Mouse (Mus musculus) heart, embryonic 10.5 days (tissue): ENCODE results near the gene Yif1b. TPM values are rescaled to one million over a fixed set of nuclear protein-coding genes. Genes with fewer than 3 reads are reported as not detected.
"Not testable (repeated sequence)": the region's sequence is repeated elsewhere in the genome, so short reads cannot be mapped to it uniquely, and the experiment has no call there.

Source experiments
- DNase-seq: peaks from one replicate; pipeline ENCODE4 v3.0.0-alpha.2; 2017; ENCODE audit warnings: low spot score
- H3K27ac ChIP-seq: fragments of 300-500 bp; sonication (generic); 2 replicates; pipeline ENCODE4 v1.5.1; 2016; ENCODE audit warnings: mild to moderate bottlenecking
- H3K27me3 ChIP-seq: fragments of 300-500 bp; sonication (generic); 2 replicates; pipeline ENCODE4 v1.6.1; 2016; ENCODE audit warnings: mild to moderate bottlenecking; ENCODE audit not compliant: poor library complexity, insufficient read depth, severe bottlenecking
- H3K36me3 ChIP-seq: fragments of 300-500 bp; sonication (generic); 2 replicates; pipeline ENCODE4 v1.6.1; 2016; ENCODE audit warnings: mild to moderate bottlenecking, moderate library complexity
- H3K4me1 ChIP-seq: fragments of 300-500 bp; sonication (generic); 2 replicates; pipeline ENCODE4 v1.6.1; 2016; ENCODE audit warnings: mild to moderate bottlenecking
- H3K4me3 ChIP-seq: fragments of 300-500 bp; sonication (generic); 2 replicates; pipeline ENCODE4 v1.5.1; 2016; ENCODE audit warnings: mild to moderate bottlenecking, moderate library complexity
- H3K9me3 ChIP-seq: fragments of 300-500 bp; sonication (generic); 2 replicates; pipeline ENCODE4 v1.6.1; 2016; ENCODE audit warnings: mild to moderate bottlenecking, moderate library complexity
- WGBS: fragments of 180-500 bp; shearing (Covaris S2); methylation state at CpG from one replicate; pipeline ENCODE4 v1.1.7; 2016; 5-methylcytosine and 5-hydroxymethylcytosine counted together
- polyA plus RNA-seq: library from polyadenylated mRNA; unstranded; fragments of >200 nt; fragmentation: Nextera tagmentation; extraction: Ambion mirVana; gene quantifications from 2 replicates; pipeline ENCODE4 v1.2.1, GENCODE M21; 2016

Yif1b gene
- polyA plus RNA-seq, 1 experiment from 2014 or later = 131 TPM

DNA sequence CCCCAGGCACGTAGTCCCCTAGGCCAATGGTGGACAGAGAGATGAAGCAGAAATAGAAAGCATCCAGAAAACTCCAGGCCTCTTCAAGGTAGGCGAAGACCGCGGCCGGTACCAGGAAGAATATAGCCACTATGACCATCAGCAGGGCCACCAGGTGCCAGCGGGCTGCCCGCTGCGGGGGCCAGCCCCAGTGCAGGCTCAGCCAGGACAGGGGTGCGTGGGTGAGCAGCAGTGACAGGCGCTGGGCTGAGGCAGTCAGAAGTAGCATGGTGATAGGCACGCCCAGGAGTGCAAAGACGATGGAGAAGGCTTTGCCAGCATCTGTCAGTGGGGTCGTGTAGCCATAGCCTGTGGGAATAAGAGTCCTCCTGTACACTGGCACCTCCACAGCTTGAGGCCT lies 12.6 kb upstream of the Yif1b start:
- Histone ChIP-seq H3K4me1 (peaks cover 17% of the 10 kb centered on the region), H3K27ac (peak overlapping the region; percentile 30; the same call in 1 of the 2 replicates), H3K36me3 (peaks cover 3% of the 10 kb centered on the region; the same call in 1 of the 2 replicates), H3K27me3 (peaks cover 14% of the 10 kb centered on the region), H3K4me3 (peak overlapping the region; percentile 27; the same call in 1 of the 2 replicates), H3K9me3 (no peaks in the 10 kb centered on the region)
- WGBS = 65% methylated on average over 13 of the region's 13 CpGs
- DNase-seq = no peak

GRCm38 (mm10) chr7:29228202-29228601 lies 9.9 kb upstream of the Yif1b start:
- no peaks in the 10 kb centered on the region for H3K9me3 ChIP-seq
- WGBS = 73% methylated on average over 4 of the region's 4 CpGs
- no peak for DNase-seq
- peaks cover 26% of the 10 kb centered on the region for H3K4me1 ChIP-seq
- peaks cover 41% of the 10 kb centered on the region for H3K27me3 ChIP-seq
- H3K36me3 ChIP-seq = no peaks in the 10 kb centered on the region; the same call in 1 of the 2 replicates
- no peak overlapping the region for H3K27ac ChIP-seq
- H3K4me3 ChIP-seq = no peak overlapping the region

- Histone ChIP-seq H3K27me3 (peaks cover 45% of the 10 kb centered on the region), H3K9me3 (no peaks in the 10 kb centered on the region), H3K4me1 (peaks cover 17% of the 10 kb centered on the region), H3K36me3 (no peaks in the 10 kb centered on the region), H3K27ac (no peak overlapping the region), H3K4me3 (no peak overlapping the region)
- DNase-seq = no peak
- 31% methylated on average over 3 of the region's 3 CpGs for WGBS
These were observed 7.6 kb upstream of the Yif1b start for GRCm38 (mm10) chr7:29230560-29230959.

DNA sequence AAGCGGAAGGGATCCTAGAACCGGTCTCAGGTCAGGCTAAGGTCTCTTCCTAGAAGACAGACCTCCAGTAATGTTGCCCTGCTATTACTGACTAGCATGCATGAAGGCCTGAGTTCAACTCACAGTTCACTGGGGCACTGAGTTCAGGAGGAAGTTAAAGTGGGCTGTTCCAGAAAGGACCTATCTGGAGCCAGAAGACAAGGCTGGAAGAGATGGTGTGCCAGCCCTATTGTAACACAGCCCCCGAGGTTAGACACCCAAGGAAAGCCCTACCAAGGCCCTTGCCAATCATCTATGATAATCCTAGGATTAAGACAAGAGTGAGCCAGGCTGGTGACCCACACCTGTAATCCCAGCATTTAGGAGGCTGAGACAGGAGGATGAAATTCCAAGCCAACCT lies 6.6 kb upstream of the Yif1b start:
- DNase-seq = no peak
- 33% methylated on average over 3 of the region's 3 CpGs for WGBS
- Histone ChIP-seq H3K4me3 (peak overlapping the region; percentile 69), H3K4me1 (peaks cover 15% of the 10 kb centered on the region), H3K27me3 (peaks cover 45% of the 10 kb centered on the region), H3K36me3 (no peaks in the 10 kb centered on the region), H3K9me3 (no peaks in the 10 kb centered on the region), H3K27ac (0 out of 2 replicates have a peak overlapping the region, but pooled peaks have one; percentile 89)

DNA sequence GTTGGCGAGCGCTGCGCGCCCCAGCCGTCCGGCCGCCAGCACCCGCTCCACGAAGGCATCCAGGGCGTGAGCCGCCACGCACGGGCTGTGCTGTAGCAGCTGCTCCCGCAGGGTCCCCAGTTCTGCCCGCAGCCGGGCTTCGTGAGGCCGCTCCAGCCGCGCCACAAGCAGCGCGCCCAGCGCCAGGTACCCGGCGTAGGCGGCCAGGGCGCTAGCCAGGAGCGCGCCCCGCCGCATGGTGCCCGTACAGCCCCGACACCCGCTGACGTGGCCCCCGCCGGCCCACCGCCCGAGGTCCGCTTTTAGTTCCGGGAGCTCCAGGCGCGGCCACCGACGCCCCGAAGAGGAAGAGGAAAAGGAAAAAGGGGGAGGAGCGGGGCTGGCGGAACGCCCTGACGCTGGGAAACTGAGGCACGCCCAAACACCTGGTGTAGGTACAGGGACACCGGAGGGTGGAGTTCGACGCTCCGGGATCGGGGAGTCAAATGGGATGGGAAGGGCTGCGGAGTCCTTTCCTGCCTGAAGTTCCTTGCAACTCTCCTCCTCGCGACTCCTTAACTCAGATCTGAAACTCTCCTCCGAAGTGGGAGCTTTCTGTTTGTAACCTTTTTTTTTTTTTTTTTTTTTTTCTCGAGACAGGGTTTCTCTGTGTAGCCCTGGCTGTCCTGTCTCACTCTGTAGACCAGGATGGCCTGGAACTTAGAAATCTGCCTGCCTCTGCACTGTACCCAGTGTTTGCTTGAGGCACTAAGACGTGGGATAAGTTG lies 5.7 kb upstream of the Yif1b start, which contains the start of gene Kcnk6:
Gene Kcnk6 (minus strand): TSS at position 269 of the 767 bp plus-strand sequence.
- H3K27ac ChIP-seq = peak within 1 kb of the TSS; percentile 89
- H3K4me3 ChIP-seq = peak within 1 kb of the TSS; percentile 69
- H3K27me3 ChIP-seq = peaks cover 45% of the 10 kb centered on the region
- 2% methylated on average over 61 of the region's 62 CpGs for WGBS
- peaks cover 15% of the 10 kb centered on the region for H3K4me1 ChIP-seq
- H3K36me3 ChIP-seq = no peaks in the 10 kb centered on the region
- H3K9me3 ChIP-seq = no peaks in the 10 kb centered on the region
- no peak for DNase-seq

- 60% methylated on average over 6 of the region's 6 CpGs for WGBS
- Histone ChIP-seq H3K27me3 (peaks cover 45% of the 10 kb centered on the region), H3K4me3 (no peak overlapping the region), H3K27ac (no peak overlapping the region), H3K4me1 (peaks cover 16% of the 10 kb centered on the region), H3K36me3 (no peaks in the 10 kb centered on the region), H3K9me3 (no peaks in the 10 kb centered on the region)
- DNase-seq = no peak
These were observed 4.4 kb upstream of the Yif1b start for GRCm38 (mm10) chr7:29233745-29234144.

- Histone ChIP-seq H3K4me1 (peaks cover 19% of the 10 kb centered on the region), H3K27ac (0 out of 2 replicates have a peak overlapping the region, but pooled peaks have one; percentile 33), H3K36me3 (no peaks in the 10 kb centered on the region), H3K9me3 (no peaks in the 10 kb centered on the region), H3K27me3 (peaks cover 38% of the 10 kb centered on the region), H3K4me3 (no peak overlapping the region)
- WGBS = 74% methylated on average over 5 of the region's 5 CpGs
- DNase-seq = no peak
These were observed 3.5 kb upstream of the Yif1b start for GRCm38 (mm10) chr7:29234661-29235060.

DNA sequence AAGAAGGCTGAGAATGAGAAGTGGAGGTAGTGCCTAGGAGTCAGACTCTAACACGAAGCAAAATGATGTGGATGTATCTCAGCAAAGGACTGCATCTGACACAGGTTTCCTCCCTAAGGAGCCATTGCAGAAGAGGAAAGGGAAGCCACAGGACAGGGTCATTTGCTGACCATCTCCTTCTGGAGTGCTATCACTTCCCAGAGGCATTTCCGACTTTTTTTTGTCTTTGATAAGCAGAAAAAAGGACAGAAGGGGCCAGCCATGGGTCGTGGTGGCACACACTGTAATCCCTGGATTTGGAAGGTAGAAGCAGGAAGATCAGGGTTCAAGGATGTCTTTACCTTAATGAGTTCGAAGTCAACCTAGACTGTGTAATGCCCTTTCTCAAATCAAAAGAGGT lies 1.5 kb upstream of the Yif1b start:
- no peak for DNase-seq
- WGBS = 67% methylated on average over 4 of the region's 4 CpGs
- no peak overlapping the region for H3K4me3 ChIP-seq
- peaks cover 5% of the 10 kb centered on the region; the same call in 1 of the 2 replicates for H3K36me3 ChIP-seq
- peaks cover 20% of the 10 kb centered on the region for H3K4me1 ChIP-seq
- H3K9me3 ChIP-seq = no peaks in the 10 kb centered on the region
- no peak overlapping the region for H3K27ac ChIP-seq
- peaks cover 24% of the 10 kb centered on the region for H3K27me3 ChIP-seq

- Histone ChIP-seq H3K4me1 (peaks cover 11% of the 10 kb centered on the region; the same call in 1 of the 2 replicates), H3K27me3 (peaks cover 14% of the 10 kb centered on the region), H3K4me3 (peak overlapping the region; percentile 65), H3K27ac (peak overlapping the region; percentile 86)
- not testable (repeated sequence) for DNase-seq, H3K9me3 ChIP-seq, H3K36me3 ChIP-seq
- WGBS = 30% methylated on average over 6 of the region's 6 CpGs
These were observed 533 bp upstream of the Yif1b start for GRCm38 (mm10) chr7:29237596-29237995.

DNA sequence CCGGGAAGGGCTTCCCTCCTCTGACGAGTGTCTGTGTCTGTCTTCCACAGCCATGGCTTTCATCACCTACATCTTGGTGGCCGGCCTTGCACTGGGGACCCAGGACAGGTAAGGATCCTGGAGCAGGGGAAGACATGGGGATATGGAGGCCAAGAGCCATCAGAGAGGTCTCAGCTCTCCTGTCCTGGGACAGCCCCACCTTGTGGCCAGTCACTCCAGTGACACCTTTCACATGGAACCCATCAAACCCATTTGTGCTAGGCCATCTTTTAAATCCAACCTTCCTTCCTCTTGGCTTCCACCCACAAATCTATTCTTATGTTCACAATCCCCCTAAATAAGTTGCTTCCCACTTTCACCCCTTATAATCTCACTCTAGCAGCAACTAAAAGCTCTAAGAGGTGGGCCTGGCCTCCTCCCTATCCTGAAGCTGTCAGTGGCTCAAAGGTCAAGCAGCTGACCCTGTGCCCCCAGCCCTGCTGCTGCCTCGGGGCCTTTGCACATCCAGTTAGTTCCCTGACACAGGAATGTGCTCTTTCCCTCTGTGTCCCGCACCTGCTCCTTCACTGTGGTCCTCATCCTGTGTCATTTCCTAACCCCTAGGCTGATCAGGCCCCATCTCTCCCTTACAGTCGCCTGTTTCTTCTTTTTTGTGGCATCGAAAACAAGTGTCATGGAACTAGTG lies 6.7 kb downstream of the Yif1b start:
- H3K4me1 ChIP-seq = peaks cover 22% of the 10 kb centered on the region
- no peak for DNase-seq
- H3K36me3 ChIP-seq = peaks cover 40% of the 10 kb centered on the region
- no peak overlapping the region for H3K27ac ChIP-seq
- no peaks in the 10 kb centered on the region for H3K9me3 ChIP-seq
- H3K27me3 ChIP-seq = no peaks in the 10 kb centered on the region
- no peak overlapping the region for H3K4me3 ChIP-seq
- 82% methylated on average over 7 of the region's 7 CpGs for WGBS

DNA sequence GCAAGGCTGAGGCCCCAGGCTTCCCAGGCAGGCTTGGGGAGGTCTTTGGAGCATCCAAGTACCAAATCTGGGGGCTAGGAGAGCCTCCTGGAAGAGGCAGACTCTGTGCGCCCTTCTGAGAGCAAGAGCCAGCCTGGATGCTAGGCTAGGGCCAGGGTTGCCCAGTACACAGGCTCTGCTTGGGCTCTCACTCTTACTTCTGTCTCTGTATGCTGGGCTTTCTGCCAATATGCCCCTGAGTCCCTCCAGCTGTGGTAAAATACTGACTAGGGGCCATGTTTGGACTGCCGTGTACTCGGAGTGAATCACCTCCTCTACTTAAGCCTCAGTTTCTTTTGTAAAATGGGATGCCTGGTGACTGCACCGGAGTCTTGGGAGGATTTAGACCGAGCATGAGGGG lies 7.9 kb downstream of the Yif1b start:
- Histone ChIP-seq H3K4me3 (no peak overlapping the region), H3K36me3 (peaks cover 38% of the 10 kb centered on the region), H3K27ac (no peak overlapping the region), H3K4me1 (peaks cover 22% of the 10 kb centered on the region), H3K27me3 (no peaks in the 10 kb centered on the region), H3K9me3 (no peaks in the 10 kb centered on the region)
- WGBS = 90% methylated on average over 5 of the region's 5 CpGs
- no peak for DNase-seq

- Histone ChIP-seq H3K4me3 (no peak overlapping the region), H3K9me3 (no peaks in the 10 kb centered on the region), H3K27me3 (no peaks in the 10 kb centered on the region), H3K36me3 (peaks cover 34% of the 10 kb centered on the region), H3K27ac (no peak overlapping the region), H3K4me1 (peaks cover 22% of the 10 kb centered on the region)
- DNase-seq = no peak
- 81% methylated on average over 21 of the region's 21 CpGs for WGBS
These were observed 8.6 kb downstream of the Yif1b start for GRCm38 (mm10) chr7:29246619-29247313.

GRCm38 (mm10) chr7:29247314-29247700 lies 9.2 kb downstream of the Yif1b start:
- 18% methylated on average over 16 of the region's 16 CpGs for WGBS
- no peaks in the 10 kb centered on the region for H3K27me3 ChIP-seq
- H3K36me3 ChIP-seq = peaks cover 34% of the 10 kb centered on the region
- no peaks in the 10 kb centered on the region for H3K9me3 ChIP-seq
- peaks cover 22% of the 10 kb centered on the region for H3K4me1 ChIP-seq
- H3K4me3 ChIP-seq = peak overlapping the region; percentile 57
- H3K27ac ChIP-seq = peak overlapping the region; percentile 81
- peak; percentile 84 for DNase-seq
